Mouse (Mus musculus) neutrophil, adult 59 days (primary cell): ENCODE measurements around the gene Nat8f6. TPM values are rescaled to one million over a fixed set of nuclear protein-coding genes. Genes with fewer than 3 reads are reported as not detected.

Experiments
- total RNA-seq, 2 experiments: library from RNA; stranded (reverse); gene quantifications; 1 replicate in 1 of 2; 2 replicates in 1 of 2; pipeline ENCODE4 v1.2.4; 2023

Gene Nat8f6
- not detected for total RNA-seq

GRCm38 (mm10) chr6:85820837-85821236 lies at the start of gene Nat8f6, which contains the start of gene Nat8f5:
TSS of gene Nat8f6 (minus strand) at chr6:85820954.
TSS of gene Nat8f5 (minus strand) at chr6:85820972.

GRCm38 (mm10) chr6:85869006-85869405 lies 48.3 kb upstream of the Nat8f6 start, which contains the start of gene Nat8f2:
TSS of gene Nat8f2 (minus strand) at chr6:85869158.

GRCm38 (mm10) chr6:85831796-85832321 lies 11.1 kb upstream of the Nat8f6 start, which contains the start of gene Nat8:
TSS of gene Nat8 (minus strand) at chr6:85832082.

GRCm38 (mm10) chr6:85765532-85765931 lies 55.2 kb downstream of the Nat8f6 start, which contains the start of gene Nat8f3:
TSS of gene Nat8f3 (minus strand) at chr6:85765754.

Other genes with a start within 250 kb of the Nat8f6 start
- 1 to 10 TPM; 7.9 to 8.1 TPM for gene Alms1, start 233.4 kb downstream of the Nat8f6 start, total RNA-seq
- gene Nat8f7, start 107.7 kb downstream of the Nat8f6 start, total RNA-seq = not detected
- gene Nat8f3, start 55.2 kb downstream of the Nat8f6 start, total RNA-seq = not detected
- not detected for gene Nat8f5, start within 50 bp of the Nat8f6 start, total RNA-seq
- not detected for gene Nat8, start 11.1 kb upstream of the Nat8f6 start, total RNA-seq
- gene Nat8f2, start 48.2 kb upstream of the Nat8f6 start, total RNA-seq = not detected
- gene Nat8f4, start 83.9 kb upstream of the Nat8f6 start, total RNA-seq = under 1 TPM; 0.56 to 0.57 TPM
- gene Tprkb, start 90.9 kb upstream of the Nat8f6 start, total RNA-seq = 1 to 10 TPM; 6.0 to 6.5 TPM
- gene Nat8f1, start 94.7 kb upstream of the Nat8f6 start, total RNA-seq = 1 to 10 TPM; 1.6 to 2.1 TPM
- 100 to 1,000 TPM; 134 to 141 TPM for gene Dusp11, start 140.7 kb upstream of the Nat8f6 start, total RNA-seq
- not detected for gene Figla, start 195.2 kb upstream of the Nat8f6 start, total RNA-seq
- gene Add2, start 207.7 kb upstream of the Nat8f6 start, total RNA-seq = 10 to 100 TPM in 1 of 2 experiments, 1 to 10 TPM in 1; 5.0 to 14.0 TPM